11 mouse cellular contexts compared by ENCODE assay signal in genomic region chr4:133068400-133069138, GRCm38 (mm10). TPM values are rescaled to one million over a fixed set of nuclear protein-coding genes. Genes with fewer than 3 reads are reported as not detected.
DNase-seq lines count a peak whose midpoint lies in the region; ATAC-seq lines count a peak whose summit lies in the region.
"Had no signal": no experiment of that assay in that cellular context is flagged by ENCODE, and none has a peak within 500 bp of the region (broad histone marks: within the 10 kb centered on the region; RNA-seq: fewer than 3 reads in every experiment).

No protein-coding gene starts in this region.

- H3K9me3 ChIP-seq in hindbrain, embryonic 15.5 days: no peaks in the 10 kb centered on the region
- no peaks in the 10 kb centered on the region for H3K9me3 ChIP-seq in hindbrain, embryonic 11.5 days (ENCODE audit: control insufficient read depth, low read length)
- H3K9me3 ChIP-seq in stomach, embryonic 16.5 days (replicated peaks; ENCODE audit: control insufficient read depth, low read length): no peaks in the 10 kb centered on the region

- no peak overlapping the region for H3K9ac ChIP-seq in hindbrain, embryonic 15.5 days
- no peak overlapping the region for H3K9ac ChIP-seq in hindbrain, embryonic 11.5 days (ENCODE audit: low read depth, low read length)
- H3K9ac ChIP-seq in stomach, embryonic 16.5 days (ENCODE audit: low read length): peak overlapping the region; percentile 23; the same call in 1 of the 2 replicates

- DNase-seq in adrenal gland, adult (ENCODE audit: inconsistent age in 2 of 2, low spot score in 1 of 2): peak; percentile 34 to 53
- DNase-seq in adrenal gland, adult 8-10 months: no peak
- no peak for DNase-seq in hindbrain, embryonic 11.5 days (ENCODE audit: low spot score)
- DNase-seq in testis, postnatal 14 days (ENCODE audit: low spot score): peak; percentile 54
- DNase-seq in testis, postnatal 10 days (ENCODE audit: low spot score): no peak
- DNase-seq in kidney, postnatal 36 days: no peak
- DNase-seq: cerebellum, postnatal 14 days; kidney, adult 9 months had no signal

- H3K36me3 ChIP-seq in hindbrain, embryonic 15.5 days: peaks cover 36% of the 10 kb centered on the region
- H3K36me3 ChIP-seq in hindbrain, embryonic 11.5 days (ENCODE audit: control insufficient read depth, insufficient read depth, low read length): 0 out of 2 replicates have a peak, but pooled peaks cover 6% of the 10 kb centered on the region
- peaks cover 17% of the 10 kb centered on the region; the same call in 1 of the 2 replicates for H3K36me3 ChIP-seq in stomach, embryonic 16.5 days (ENCODE audit: control insufficient read depth, insufficient read depth, low read length)

- ATAC-seq in hindbrain, embryonic 15.5 days (ENCODE audit: low FRiP score, low read depth): no peak
- no peak for ATAC-seq in hindbrain, embryonic 11.5 days (ENCODE audit: low FRiP score)
- ATAC-seq in stomach, embryonic 16.5 days (ENCODE audit: insufficient read depth, low FRiP score): no peak; the same call in 1 of the 2 replicates

- H3K4me1 ChIP-seq in hindbrain, embryonic 15.5 days (replicated peaks): peaks cover 40% of the 10 kb centered on the region
- peaks cover 1% of the 10 kb centered on the region; the same call in 1 of the 2 replicates for H3K4me1 ChIP-seq in hindbrain, embryonic 11.5 days (replicated peaks; ENCODE audit: control insufficient read depth, insufficient read depth, low read length)
- peaks cover 18% of the 10 kb centered on the region for H3K4me1 ChIP-seq in stomach, embryonic 16.5 days (ENCODE audit: control insufficient read depth, insufficient read depth, low read length)

- H3K27me3 ChIP-seq in hindbrain, embryonic 15.5 days: no peaks in the 10 kb centered on the region
- no peaks in the 10 kb centered on the region for H3K27me3 ChIP-seq in hindbrain, embryonic 11.5 days (ENCODE audit: control insufficient read depth, insufficient read depth, low read length)
- H3K27me3 ChIP-seq in stomach, embryonic 16.5 days (ENCODE audit: control insufficient read depth, insufficient read depth, low read length): no peaks in the 10 kb centered on the region

- no peak overlapping the region for H3K4me2 ChIP-seq in hindbrain, embryonic 15.5 days
- no peak overlapping the region for H3K4me2 ChIP-seq in hindbrain, embryonic 11.5 days (replicated peaks; ENCODE audit: low read depth, low read length)
- no peak overlapping the region for H3K4me2 ChIP-seq in stomach, embryonic 16.5 days (ENCODE audit: low read depth, low read length)
- H3K4me2 ChIP-seq: heart, embryonic 11.5 days had no signal

- no peak overlapping the region for H3K4me3 ChIP-seq in hindbrain, embryonic 15.5 days
- H3K4me3 ChIP-seq in hindbrain, embryonic 11.5 days (ENCODE audit: low read depth, low read length): no peak overlapping the region
- H3K4me3 ChIP-seq in stomach, embryonic 16.5 days (replicated peaks; ENCODE audit: low read length): no peak overlapping the region

- H3K27ac ChIP-seq in hindbrain, embryonic 15.5 days (replicated peaks): peak overlapping the region; percentile 69
- H3K27ac ChIP-seq in hindbrain, embryonic 11.5 days (ENCODE audit: low read depth, low read length): no peak overlapping the region
- peak overlapping the region; percentile 11; the same call in 1 of the 2 replicates for H3K27ac ChIP-seq in stomach, embryonic 16.5 days (ENCODE audit: low read length)

- WGBS in hindbrain, embryonic 15.5 days: 78% methylated on average over 12 of the region's 12 CpGs
- WGBS in hindbrain, embryonic 11.5 days: 90% methylated on average over 12 of the region's 12 CpGs
- WGBS in stomach, embryonic 16.5 days: 77% methylated on average over 12 of the region's 12 CpGs

RNA-seq across cellular contexts. Expression of gene Ahdc1, which starts 57.5 kb away (rescaled TPM):
- total RNA-seq in adrenal gland, adult 8-10 months (2022): 100 to 1,000 TPM in 1 of 4 experiments, 10 to 100 TPM in 3; 72.0 to 109 (median 82.9) TPM
- 11.8 and 13.9 TPM in 2 replicates for polyA plus RNA-seq in hindbrain, embryonic 15.5 days (2015; fragmentation: Nextera tagmentation; extraction: Ambion mirVana)
- 6.8 and 9.0 TPM in 2 replicates for polyA plus RNA-seq in hindbrain, embryonic 11.5 days (2014; fragmentation: Nextera tagmentation; extraction: Ambion mirVana)
- 4.9 and 7.1 TPM in 2 replicates for polyA plus RNA-seq in stomach, embryonic 16.5 days (2015; fragmentation: Nextera tagmentation; extraction: Ambion mirVana)

Comparison
In these comparisons a context has a peak if more than half of its experiments do, and no peak if none do; other contexts are left out.
1. DNase-seq: peak in adrenal gland, adult (2 of 2) and testis, postnatal 14 days (single experiment); none in adrenal gland, adult 8-10 months (single experiment), hindbrain, embryonic 11.5 days (single experiment), testis, postnatal 10 days (single experiment) and kidney, postnatal 36 days (0 of 2).